Mouse (Mus musculus): ENCODE results near the gene Sult2b1.

Sult2b1 gene

DNA sequence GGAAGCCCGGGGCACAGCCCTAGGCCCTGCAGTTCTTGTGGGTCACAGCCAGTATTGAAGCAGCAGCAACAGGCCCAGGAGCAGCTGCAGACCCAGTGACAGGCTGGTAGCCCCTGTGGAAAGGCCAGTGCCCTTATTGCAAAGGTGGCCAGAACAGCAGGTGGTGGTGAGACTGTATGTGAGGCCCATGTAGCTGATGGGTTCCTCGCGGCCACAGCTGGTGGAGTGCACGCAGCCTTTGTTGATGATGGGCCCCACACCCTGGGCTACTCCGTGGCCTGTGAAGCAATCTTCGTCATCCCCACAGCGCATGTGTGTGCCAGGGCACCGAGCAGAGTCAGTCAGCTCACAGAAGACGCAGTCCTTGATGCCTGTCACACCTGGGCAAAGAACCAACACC is 59.3 kb downstream of the Sult2b1 start:
- no peak for DNase-seq (ENCODE audit: low spot score in 2 of 2)

DNA sequence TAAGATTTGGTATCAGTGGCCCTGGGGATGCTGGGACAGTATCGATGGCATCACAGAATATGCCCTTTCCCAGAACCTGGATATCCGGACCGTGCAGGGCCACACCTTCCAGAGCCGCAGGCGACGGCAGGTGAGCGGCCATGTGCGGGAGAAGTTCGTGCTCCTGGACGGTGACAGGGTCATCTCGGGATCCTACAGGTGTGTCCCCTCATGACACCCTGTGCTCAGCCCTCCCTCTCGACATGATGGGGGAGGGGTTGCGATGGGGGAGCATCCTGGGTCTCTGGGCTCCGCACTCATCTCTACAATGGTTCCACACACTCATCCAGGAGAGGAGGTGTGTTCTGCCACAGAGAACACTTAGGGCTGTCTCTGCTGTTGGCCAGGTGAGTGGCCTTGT is 60.7 kb downstream of the Sult2b1 start:
- DNase-seq (ENCODE audit: low spot score in 2 of 2) = no peak

DNA sequence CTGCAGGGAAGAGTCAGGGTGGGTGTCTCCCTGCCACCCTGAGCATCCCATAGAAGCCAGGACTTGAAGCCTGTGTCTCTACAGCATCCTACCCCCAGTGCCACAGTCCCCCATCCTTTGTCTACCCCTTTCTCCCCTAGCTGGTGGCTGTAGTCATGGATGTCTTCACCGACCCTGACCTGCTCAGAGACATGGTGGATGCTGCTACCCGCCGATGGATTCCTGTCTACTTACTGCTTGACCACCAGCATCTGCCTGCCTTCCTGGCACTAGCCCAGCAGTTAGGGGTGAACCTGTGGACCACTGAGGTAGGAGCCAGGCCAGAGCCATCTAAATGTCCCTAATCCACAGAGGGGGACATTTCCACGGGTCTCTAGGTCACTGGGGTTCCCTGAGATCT is 61.2 kb downstream of the Sult2b1 start:
- DNase-seq (ENCODE audit: low spot score in 2 of 2) = no peak

DNA sequence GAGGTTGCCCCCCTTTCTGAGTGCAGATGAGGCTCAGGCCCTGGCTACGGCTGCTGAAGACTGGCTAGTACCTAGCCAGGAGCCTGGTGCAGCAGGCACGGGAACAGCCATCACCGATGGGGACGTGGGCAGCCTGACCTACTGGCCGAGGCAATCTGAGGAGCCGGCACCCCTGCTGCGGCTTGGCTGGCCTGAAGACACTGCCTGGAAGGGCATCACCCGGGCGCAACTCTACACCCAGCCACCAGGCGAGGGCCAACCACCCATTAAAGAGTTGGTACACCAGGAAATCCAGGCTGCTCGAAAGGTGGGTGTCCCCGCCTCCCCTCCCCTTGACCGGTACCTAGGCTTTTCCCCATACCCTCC is 62.1 kb downstream of the Sult2b1 start:
- no peak for DNase-seq (ENCODE audit: low spot score in 2 of 2)

DNA sequence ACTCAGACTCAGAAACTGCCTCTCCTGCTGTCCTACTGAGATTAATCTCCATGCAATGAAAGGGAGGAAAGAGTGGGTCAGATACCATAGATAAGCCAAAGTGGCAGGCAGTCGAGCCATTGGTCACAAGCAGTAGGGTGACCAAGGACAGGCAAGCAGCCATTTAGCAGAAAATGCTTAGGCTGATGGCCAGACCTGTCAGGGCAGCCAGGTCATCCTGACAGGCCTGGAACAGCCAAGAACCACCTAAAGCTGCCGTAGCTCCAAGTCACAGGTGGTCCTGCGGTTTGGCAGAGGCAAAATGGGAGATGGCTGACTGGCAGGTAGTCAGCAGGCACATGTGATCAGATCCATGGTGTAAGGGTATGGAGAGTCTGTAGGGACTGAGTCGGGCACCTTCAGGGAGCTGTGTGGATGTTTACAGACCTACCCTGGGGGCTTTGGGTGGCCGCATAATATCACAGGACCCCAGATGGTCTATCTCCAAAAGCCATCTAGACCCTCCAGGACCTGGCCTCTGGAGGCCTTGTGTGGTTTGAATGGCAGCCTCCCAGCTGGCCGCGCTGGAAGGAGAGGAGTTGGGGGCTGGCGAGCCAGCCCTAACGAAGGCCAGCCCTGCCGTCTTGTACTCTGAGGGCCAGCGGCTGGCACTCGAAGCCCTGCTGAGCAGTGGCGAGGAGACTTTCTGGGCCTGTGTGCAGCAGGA is 62.7 kb downstream of the Sult2b1 start:
- no peak for DNase-seq (ENCODE audit: low spot score in 2 of 2)

DNA sequence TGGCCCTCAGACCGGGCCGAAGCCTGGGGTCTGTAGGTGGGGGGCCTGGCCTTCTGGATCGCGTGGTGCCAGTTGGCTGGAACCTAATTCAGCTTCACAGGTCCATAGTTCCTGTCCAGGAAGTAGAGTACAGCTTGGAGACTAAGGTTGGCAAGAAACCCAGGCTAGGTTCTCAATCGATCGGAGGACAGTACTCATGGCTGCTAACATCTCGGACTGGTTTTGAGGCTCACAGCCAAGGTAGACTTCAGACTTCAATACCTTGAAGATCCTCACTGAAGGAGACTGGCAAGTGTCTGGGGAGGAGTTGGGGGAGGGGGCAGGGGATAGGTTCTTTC is 63.3 kb downstream of the Sult2b1 start:
- DNase-seq (ENCODE audit: low spot score in 2 of 2) = no peak

DNA sequence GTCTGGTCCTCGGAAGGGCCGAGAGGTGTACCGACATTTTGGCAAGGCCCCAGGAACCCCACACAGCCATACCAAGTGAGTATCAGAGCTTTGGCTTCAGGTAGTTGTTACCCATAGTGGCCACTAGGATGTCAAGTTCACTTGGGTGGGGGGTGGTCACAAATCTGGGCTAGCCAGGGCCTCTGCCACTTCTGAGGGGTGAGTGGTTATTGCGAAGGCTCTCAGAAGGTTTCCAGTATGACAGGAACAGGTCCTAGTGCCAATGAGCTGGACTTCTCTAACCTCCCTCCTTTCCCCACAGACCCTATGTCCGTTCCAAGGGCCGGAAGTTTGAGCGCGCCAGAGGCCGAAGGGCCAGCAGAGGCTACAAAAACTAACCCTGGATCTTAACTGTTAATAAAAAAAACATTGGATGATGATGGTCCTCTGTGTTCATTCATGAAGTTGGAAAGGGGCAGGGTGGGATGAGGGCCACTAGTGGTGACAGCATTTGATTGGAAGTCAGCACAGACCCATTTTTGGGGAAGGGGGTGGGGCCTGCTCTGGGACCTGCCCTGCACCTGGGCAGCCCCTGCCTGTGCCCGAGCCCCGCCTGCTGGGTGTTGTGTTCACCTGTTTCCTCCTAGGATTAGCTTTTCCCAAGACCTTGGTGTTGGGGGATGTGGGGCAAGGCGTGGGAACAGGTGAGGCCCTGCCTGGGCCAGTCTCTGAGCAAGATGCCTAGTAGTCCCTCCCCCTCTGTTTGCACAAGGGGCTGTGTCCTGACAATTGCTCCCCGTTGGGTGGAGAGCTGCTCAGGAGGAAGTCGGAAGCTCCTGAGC is 63.8 kb downstream of the Sult2b1 start, which contains the start of gene Fam83e:
Fam83e (plus strand) TSS at position 800 of the 821 bp plus-strand sequence.
- DNase-seq (ENCODE audit: low spot score in 2 of 2) = no peak

DNA sequence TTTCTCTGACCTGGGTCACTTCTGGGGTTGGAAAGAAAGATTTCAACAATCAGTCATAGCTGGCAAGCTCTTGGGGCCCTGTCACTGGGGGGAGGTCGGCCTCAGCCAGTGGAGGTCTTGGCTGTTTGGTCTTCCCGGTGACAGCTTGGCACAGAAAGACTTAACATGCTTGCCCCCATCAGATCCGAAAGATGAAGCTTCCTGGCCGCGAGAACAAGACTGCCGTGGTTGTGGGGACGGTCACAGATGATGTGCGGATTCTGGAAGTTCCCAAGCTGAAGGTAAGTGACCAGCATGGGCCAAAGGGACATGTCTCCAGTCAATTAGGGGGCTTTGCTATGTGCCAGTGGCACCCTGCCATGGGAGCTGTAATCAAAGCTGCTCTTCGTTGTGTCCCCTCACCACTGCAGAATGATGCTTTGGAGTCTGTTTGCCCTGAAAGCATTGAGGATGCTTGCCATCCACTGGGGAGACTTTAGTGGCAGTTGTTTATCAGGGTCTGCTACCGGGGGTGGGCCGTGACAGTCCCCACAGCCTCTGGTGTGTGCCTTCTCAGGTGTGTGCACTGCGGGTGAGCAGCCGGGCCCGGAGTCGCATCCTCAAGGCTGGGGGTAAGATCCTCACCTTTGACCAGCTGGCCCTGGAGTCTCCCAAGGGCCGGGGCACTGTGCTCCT is 64.6 kb downstream of the Sult2b1 start:
- DNase-seq (ENCODE audit: low spot score in 2 of 2) = no peak

DNA sequence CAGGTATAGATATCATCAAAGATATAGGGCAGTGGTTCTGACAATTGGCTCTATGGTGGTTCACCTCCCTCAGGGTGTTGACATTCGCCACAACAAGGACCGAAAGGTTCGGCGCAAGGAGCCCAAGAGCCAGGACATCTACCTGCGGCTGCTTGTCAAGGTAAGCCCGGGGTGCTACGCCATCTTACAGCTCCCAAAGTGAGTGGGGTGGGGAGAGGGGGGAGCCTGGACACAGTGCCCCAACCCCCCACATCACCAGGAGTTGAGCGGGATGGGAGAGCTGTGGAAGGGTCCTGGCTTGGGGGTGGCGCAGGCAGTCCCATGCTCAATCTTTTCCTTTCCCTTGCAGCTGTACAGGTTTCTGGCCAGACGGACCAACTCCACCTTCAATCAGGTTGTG is 65.3 kb downstream of the Sult2b1 start:
- DNase-seq (ENCODE audit: low spot score in 2 of 2) = no peak

DNA sequence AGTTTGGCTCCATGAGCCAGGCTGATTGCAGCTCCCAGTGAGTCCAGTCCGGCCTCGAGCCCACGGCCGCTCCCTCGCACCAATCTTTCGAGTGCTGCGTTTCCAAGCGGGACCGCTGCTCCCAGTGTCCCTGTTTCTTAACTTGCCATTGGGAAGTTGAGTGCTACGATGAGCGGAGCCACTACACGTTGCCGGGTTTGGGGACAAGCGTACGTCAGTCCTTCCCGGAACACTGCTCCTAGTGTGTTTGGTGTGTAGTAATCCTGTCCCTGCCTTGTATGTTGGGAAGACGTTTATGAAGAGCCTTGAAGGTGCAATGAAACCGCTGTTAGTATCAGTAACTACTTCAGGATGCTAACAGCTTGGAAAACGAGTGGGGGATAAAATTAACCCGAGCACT is 66.1 kb downstream of the Sult2b1 start:
- DNase-seq (ENCODE audit: low spot score in 2 of 2) = no peak

DNA sequence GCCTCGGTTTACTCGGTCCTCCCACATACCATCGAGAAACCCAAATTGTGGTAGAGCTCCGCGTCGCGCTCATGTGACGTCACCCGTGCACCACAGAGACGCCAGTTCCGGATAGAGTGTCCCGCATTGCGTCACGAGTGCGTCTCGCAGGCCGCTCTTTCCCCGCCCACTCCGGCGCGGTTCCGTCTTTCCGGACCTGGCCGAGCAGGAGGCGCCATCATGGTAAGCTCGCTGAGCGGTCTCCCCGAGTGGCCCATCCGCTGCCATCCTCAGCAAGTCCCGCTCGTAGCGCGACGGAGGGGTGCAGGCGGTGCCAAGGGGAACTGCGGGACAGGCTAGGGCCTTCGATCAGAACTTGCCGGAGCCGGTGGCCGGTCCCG is 66.6 kb downstream of the Sult2b1 start, which contains the start of gene Sphk2:
Sphk2 (minus strand) TSS at position 85 of the 380 bp plus-strand sequence.
- peak; percentile 97 to 98 for DNase-seq (ENCODE audit: low spot score in 2 of 2)

DNA sequence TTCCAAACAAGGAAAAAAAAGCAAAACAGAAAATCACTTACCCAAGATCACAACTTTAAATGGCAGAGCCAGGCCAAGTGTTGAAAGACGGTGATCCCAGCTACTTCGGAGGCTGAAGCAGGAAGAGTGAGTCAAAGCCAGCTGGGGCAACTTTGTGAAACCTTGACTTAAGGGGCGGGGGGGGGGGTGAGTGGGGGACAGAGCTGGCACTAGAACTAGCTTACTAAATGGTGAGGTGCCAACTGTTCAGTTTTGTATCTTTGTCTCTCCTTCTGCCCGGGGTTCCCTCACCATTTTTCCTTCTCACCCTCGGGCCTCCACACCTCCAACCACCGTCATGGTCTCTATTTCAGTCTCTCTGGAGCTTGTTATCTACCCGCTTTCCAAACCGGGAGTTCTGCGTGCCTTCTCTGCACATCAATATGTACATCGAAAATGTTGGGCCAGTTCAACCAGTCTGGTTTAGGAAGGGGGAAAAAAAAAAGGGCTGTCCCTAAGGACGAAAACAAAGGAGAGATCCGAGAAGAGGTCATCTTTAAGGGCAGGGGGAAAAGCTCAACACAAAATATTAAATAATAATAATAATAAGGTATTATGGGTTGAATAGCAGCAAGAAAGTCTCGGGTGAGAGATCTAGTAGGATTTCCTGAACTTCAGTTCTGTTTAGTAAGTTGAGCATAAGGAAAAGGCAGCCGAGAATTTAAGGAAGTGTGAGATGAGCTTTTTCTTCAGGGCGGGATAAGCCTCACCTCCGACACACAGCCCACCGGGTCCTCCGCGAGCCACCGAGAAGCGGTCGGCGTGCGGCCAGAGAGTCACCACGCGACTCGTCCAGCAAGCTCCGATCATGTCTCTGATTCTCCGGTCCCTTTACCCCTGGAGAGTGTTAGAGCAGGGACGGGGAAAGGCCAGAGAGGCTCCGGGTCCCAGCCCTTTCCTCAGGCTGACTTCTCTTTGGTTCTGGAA is 67.2 kb downstream of the Sult2b1 start:
- no peak for DNase-seq (ENCODE audit: low spot score in 2 of 2)

DNA sequence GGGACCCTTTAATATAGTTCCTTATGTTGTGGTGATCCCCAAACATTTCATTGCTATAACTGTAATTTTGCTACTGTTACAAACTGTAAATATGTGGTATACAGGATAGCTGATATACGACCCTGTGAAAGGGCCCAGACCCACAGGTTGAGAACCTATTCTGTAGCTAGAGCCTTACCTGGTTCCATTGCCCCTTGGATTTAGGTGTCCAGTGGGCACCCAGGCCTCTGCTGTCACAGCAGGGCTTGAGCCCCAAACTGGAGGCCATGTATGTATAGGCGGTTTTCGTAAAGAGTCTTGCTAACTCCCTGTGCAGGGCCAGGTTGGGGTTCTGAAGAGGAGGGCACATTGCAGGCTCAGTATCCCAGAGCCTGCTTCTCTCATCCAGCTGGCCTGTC is 68.0 kb downstream of the Sult2b1 start:
- DNase-seq (ENCODE audit: low spot score in 2 of 2) = no peak

DNA sequence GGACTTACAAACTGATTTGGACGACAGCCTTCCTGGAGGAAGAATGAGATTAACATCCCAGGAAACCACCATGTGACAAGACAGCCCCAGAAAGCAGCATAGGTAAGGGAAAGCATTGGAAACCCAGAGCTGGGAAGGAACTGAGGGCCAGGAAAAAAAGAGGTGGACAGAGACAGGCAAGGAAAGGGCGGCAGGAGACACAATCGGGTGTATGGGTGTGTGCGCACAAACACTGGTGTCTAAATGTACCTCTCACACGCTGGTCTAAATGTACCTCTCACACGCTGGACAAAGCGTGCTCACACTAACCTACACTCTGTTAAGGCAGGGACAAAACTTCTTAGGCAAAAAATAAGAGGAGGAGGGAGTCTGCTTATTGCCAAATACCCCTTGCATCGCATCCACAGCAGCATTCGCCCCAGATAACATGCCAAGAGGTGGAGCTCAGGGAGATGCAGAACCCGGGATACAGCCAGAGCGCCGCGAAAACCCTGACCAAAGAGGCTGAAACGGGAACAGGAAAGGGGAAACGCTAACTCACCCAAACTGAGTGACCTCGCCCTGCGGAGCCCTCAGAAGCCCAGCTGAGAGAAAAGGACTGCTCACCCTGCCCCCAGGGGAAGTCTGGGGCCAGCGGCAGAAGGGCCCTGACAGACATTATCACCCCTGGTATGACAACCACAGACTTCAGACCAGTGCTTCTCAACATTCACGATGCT is 68.6 kb downstream of the Sult2b1 start:
- no peak for DNase-seq (ENCODE audit: low spot score in 2 of 2)

DNA sequence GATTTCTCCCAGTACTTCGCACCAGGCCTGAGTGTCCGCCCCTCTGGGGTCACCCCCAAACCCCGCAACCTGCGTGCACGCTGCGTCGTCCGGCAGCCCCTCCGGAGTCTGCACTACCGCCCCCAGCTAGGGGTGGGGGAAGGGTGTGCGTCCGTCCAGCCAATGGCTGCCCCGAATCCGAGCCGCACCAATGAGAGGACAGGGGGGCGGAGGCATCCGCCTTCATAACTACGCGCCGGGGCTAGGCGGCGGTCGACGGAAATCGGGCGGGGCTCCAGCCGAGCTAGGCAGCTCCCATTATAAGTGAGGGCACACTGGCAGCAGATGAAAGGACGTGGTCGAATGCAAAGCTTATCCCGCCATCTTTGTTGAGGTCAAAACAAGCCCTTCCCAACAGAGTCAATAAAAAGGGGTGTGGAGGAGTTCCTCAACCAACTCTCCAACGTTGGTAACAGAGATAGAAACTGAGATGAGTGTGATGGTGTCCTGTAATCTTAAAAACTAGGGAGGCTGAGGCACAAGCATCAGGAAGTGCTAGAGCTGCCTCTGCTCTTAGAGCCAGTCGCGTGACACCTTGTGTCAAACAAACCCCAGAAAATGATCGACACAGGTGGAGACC is 69.3 kb downstream of the Sult2b1 start, which contains the start of gene Rpl18:
Rpl18 (plus strand) TSS at position 368 of the 619 bp plus-strand sequence.
- peak; percentile 93 to 97 for DNase-seq (ENCODE audit: low spot score in 2 of 2)

DNA sequence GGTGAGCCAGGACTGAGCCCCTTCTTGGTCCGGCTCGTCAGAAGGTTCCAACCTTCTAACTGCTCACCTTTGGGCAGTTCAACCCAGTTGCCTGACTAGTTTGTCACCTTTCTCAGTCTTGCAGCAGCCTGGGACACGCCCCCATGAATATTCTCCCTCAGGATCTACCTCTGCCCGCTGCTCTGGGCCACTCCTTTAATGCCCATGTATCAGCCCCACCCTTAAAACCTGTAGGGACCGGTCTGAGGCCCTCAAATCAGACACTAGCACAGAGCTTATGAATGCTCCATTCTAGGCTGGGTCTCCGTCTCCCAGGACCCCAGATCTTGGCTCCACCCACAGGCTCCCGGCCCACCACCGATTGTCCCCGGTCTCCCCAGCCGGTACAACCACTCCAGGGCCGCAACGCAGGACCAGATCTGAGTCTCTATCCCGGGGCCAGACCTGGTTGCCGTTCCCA is 69.8 kb downstream of the Sult2b1 start:
- DNase-seq (ENCODE audit: low spot score in 2 of 2) = no peak

DNA sequence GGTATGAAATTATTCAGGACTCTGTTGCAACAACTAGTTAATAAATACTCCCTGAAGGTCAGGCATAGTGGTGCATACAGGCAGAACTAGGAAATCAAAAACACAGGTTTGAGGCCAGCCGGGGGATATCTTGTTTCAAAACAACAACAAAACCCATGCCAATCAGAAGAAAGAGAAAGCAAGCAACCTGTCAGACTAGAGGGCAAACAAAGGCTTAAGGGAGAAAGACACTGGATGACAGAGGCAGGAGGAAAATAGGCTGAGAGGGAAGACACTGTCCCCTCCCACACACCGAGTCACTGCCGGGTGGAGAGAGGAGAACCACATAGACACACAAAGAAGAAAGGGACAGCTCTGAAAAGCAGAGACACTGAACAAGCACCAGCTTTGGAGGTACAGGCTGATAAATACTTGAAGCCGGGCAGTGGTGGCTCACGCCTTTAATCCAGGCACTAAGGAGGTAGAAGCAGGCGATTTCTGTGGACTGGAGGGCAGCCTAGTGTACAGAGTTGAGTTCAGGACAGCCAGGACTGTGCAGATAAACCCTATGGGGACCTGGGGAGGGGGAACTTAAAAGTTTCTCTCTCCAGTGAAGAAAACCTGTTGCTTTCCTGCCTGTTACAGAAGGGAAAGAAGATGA is 70.5 kb downstream of the Sult2b1 start:
- DNase-seq (ENCODE audit: low spot score in 2 of 2) = no peak

DNA sequence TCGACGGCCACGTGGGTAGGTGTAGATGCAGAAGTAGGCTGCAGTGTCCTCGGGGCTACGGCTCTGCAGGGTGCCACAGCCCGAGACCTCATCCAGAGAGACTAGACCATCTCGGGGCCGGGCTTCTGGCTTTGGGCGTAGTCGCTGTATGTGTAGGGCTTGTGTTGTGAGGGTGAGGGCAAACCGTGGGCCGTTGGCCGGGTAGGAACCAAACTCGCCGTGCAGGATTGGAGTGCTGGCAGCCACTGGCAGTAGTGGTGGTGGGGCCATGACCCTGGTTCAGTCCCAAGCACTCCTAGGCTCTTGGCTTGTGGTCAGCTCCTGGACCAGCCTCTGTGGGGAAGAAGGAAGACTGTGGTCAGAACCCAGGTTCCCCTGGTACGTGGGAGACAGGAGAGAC is 71.1 kb downstream of the Sult2b1 start:
- no peak for DNase-seq (ENCODE audit: low spot score in 2 of 2)

DNA sequence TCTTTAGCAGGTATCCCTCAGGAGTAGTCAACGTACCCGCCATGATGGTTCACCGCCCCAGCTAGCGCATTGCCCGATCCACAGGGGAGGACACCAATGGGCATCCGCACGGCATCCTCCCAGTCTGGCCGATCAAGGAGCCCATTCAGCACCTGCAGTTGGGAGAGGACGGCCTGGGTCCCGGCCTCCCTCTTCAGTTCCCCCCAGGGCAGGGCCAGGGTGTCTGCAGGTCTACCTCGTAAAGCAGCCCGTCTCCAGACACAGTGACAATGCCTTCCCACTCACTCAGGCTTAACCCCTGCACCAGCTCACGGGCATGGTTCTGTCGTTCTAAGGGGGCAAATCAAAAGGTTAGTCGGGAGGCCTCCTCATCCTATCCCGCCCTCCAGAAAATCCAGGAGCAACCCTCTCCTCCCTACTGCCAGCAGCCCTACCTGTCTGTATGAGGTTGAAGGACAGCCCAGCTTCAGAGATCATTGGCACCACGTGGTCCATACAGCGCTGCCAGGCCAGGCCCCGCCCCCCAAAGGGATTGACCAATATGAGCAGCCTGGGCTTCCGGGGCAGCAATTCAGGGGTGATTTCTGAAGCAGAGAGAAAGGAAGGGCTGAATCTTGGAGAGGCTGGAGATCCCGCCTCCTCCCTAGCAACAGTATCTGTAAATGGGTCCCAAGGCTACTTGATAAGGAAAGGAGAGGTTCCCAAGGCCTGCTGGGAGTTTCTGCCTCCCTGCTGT is 72.3 kb downstream of the Sult2b1 start:
- DNase-seq (ENCODE audit: low spot score in 2 of 2) = no peak

Data from cerebellum, postnatal 4 days (tissue).